Mouse (Mus musculus) right cerebral cortex, postnatal 14 days (tissue): ENCODE measurements at regions not wholly inside any gene's neighbourhood (a gene's known extent, or its start where the extent isn't known, plus 50 kb on each side); places are given as distances from the start of the nearest gene placed in this dataset.

Experiments used
- DNase-seq: peaks from one replicate; pipeline ENCODE4 v3.0.0; 2022

DNA sequence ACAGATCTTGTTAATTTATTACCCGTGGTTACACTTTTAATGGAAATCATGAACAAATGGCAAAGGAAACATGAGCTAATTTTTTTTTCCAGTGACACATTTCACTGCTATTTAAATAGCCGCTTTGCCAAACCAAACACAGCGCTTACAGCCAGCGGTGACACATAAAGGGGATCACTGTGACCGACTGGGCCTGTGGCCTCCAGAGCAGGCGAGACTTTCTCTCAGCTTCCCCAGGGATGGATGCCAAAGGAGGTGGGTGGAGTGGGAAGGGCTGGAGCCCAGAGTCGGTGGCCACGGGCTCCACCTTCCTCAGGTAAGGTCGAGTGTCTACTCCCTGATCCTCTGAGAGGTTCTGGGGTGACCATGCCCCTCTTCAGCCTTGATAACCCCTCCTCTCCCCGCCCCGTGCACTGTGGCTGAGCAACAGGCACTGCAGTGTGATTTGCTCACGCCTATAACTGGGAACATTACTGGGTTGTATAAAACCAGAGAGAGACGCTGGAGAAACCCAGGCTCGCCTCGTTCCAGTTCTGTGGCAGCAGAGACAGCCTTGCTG lies 66.6 kb upstream of the Pkdcc start:
- DNase-seq = no peak

DNA sequence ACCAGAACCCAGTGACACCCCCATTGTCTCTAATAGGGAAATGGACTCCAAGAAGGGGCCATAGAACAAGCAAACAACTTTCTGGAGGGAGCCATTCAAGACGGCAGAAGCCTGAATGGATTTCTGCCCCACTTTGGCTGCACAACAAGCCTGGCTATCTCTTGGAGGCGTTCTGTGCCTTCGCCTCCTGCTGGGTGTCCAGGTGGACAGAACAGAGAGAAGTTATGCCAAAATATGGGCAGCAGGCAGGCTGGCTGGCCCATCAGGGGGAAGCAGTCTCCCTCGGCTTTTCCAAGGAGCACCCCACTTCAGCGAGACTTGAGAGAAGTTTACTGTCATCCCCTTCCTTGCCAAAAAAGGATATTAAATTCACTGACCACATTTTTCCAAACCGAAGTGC lies 65.8 kb upstream of the Pkdcc start:
- no peak for DNase-seq

DNA sequence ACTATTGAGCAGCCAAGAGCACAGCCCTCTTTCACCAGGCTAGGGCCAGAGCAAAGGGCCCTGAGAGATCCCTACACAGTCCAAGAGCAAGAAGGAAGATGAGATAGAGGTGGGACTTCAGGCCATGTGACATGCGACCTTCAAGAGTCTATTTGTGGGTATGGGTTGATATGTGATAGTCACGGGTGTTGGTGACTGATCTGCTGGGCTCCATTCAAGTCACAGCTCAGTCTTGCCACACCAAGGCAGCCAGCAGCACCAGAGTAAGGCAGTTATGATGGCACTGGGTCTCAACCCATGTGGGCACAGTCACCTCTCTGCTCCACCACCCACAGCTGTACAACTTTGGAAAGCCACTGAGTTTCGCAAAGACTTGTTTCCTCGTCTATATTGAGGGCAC lies 60.0 kb upstream of the Pkdcc start:
- DNase-seq = no peak

DNA sequence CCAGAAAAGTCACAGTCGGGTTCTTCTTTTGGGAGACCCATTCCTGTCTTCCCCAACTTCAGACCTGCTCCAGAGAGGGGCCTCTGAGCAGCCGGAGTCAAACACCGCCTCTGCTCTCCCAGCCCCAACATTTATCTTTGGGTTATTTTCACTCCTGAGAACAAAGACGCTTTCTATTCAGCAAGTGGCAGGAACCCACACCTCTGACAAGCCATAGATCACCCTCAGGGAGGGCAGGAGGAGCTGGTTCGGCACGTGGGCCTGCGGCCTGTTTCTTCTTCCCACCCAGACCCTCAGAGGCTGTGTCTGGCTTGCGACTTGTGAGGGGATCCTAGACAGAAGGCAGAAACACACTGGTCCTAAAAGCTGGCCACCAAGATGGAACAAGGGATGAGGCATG lies 58.4 kb upstream of the Pkdcc start:
- DNase-seq = no peak

DNA sequence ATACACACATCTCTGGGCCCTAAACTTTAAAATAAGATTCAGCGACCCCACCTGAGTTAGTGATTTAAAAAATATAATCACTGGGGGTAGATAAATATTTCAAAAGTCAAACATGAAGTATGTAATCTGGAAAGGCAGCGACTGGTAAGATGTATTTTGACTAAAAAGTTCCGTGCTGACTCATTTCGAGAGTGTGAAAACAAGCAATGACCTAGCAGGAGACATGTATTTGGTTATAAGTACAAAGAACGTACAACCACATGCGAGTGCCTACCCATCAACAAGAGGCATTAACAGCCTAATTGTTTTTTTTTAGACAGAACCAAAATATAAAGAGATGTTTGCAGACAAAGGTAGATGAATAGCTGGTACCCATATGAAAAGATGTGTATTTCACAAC lies 57.0 kb upstream of the Pkdcc start:
- no peak for DNase-seq

DNA sequence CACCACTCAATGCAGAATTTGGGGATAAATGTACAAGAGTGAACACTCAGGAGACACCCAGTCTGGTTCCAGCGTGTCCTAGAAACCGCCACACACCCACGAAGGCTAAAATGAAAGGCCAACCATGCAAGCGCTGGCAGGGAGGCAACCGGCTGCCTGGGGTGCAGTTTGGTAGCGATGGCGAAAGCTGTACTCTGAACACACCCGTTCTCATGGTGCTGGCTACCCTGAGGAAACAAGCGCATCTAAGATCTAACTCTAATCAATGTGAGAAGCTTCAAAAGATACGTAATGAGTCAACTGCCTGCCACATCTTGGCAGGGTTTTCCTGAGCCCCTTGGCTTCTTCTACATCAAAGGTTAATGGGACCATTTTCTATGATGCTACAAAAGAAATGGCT lies 56.4 kb upstream of the Pkdcc start:
- DNase-seq = no peak

DNA sequence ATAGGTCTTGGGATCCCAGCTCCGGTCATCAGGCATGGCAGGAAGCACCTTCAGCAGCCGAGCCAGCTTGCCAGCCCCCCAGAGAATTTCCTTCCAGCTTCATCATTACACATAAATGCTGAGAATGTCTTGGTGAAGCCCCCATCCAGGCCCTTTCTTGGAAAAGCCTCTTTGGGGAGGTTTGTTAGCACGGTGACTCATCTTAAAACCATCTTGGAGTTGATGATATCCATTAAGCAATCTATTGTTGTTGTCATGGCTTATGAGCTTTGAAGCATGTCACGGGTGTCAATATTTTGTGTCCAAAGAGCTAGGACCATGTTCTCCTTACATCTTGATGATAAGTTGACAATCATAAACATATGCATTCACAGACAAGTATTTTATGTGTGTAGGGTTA lies 55.5 kb upstream of the Pkdcc start:
- no peak for DNase-seq

DNA sequence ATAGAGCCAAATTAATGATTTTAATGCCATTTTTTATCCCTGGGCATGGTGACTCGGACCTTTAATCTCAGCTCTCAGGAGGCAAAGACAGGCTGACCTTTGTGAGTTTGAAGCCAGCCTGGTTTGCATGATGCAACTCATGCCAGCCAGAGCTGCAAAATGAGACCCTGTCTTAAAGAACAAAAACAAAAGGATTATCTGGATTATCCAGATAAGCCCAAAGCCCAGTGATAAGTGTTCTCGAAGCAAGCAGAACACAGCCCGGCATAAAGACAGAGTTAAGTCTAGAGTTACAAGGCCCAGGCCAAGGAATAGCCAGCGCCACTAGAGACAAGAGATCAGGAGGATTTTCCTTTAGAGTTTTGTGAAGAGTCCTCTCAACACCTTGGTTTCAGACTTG lies 54.8 kb upstream of the Pkdcc start:
- no peak for DNase-seq

DNA sequence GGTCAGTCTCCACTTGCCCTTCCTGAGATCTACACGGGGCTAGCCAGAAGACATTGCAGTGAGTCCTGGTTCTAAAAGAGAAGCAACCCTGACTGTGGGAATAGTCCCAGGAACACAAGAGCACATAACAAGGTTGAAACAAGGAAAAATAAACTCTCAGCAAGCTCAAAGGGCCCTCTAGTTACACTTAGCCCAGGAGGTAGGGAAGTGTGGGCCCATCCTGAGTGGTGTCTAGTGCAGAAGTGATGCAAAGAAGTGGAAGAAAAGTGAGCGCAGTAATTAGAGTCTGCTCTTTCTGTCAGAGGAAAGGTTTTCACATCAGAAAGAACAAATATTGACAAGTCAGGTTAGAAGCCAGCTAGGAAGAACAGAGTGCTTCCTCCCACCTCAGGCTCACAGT lies 53.4 kb upstream of the Pkdcc start:
- no peak for DNase-seq

DNA sequence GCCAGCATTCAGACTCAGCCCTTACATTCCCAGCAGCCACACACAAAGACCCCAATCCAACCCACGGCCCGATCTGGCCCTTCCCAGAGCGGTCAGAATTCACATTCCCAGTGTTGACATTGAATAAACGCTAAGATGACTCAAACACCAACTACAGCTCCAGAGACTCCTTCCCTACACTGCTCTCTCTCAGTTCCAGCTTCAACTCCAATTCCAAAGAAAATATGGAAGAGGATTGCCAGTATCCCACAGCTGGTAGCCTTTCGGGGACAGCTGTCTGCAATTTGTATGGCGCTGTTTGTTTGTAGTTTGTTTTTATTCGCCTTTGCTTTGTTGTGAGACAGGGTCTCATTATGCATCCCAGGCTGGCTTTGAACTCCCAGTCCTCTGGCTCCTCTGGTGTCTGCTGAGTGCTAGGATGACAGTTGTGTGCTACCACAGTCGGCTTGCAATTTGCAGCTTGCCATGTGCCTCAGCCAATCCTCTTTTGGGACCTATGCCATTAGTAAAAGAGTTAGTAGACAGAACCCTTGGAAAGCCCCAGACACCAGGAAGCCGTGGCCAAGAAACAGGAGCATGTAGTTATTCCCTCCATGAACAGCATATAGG lies 51.0 kb upstream of the Pkdcc start:
- no peak for DNase-seq

DNA sequence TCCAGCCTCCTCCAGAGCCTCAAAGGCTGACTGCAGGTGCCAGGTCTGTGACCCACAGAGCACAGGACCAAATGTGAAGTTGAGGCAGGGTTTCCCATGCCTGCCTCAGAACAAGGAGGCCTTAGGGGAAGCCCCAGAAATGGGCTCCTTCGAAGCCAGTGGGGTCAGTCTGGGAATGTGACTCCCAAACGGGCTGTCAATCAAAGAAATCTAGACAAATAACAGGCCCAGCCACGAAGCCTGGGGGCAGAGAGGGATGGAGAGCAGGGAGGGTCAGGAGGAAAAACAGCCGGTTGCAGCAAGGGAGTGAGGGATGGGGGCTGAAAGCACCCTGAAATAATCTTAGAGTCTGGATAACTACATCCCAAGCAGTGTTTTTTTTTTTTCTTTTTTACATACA lies 50.4 kb upstream of the Pkdcc start:
- DNase-seq = no peak

DNA sequence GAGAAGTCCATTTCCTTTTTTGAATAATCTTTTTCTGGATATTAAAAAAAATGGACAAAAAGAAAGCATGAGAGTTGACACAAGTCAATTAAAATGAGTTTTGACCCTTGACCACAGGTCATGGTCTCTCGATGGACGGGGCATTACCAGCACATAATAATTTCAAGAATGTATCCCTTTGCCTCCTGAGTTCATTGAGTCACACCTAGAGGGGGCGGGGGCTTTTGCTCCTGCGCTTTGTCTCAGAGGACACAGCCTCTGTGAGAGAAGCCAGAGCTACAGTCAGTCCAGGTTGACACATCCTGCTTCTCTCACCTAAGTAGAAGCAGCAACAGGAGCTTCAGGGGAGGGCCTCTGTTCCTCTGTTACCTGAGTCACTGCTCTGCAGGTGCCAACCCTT lies 50.0 kb upstream of the Pkdcc start:
- no peak for DNase-seq
